Mouse (Mus musculus) CD4-positive, CD25-positive, alpha-beta regulatory T cell, adult 2 months (primary cell): Measurements from ENCODE around the gene Nr4a3.
A peak's percentile ranks its signal among the peaks of the same experiment; 100 is the strongest.

Source experiments
- DNase-seq: peaks from one replicate; pipeline ENCODE4 v3.0.0-alpha.2; 2012; ENCODE audit warnings: low read depth, low spot score

Nr4a3 gene

GRCm38 (mm10) chr4:48044491-48045211, at the start of gene Nr4a3:
Gene Nr4a3 (plus strand): TSS chr4:48045153.
- peak; percentile 97 for DNase-seq

DNA sequence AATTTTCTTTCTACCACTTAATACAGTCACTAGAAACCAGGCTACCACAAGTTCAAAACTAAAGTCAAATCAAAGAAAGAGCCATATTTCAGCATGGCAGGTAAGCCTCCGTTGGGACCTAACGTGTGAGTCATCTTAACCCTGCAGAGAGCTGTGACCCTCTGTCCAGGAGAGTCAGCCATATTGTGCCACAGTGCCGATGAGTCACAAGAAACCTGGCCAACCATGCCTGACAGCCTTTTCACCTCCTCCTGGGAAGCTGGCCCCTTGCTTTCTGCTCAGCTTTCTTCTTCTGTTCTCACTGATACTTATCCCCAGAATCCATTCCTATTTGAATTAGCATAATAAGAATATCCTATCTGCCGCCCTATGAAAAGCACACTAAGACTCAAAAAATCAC, 42.0 kb upstream of the Nr4a3 start:
- DNase-seq, result no peak

- DNase-seq, result no peak
Measured at GRCm38 (mm10) chr4:48003456-48003855, 41.5 kb upstream of the Nr4a3 start.

GRCm38 (mm10) chr4:48006355-48006754, 38.6 kb upstream of the Nr4a3 start:
- DNase-seq, result no peak

- DNase-seq, result peak; percentile 80
Measured at GRCm38 (mm10) chr4:48012209-48012608, 32.7 kb upstream of the Nr4a3 start.

DNA sequence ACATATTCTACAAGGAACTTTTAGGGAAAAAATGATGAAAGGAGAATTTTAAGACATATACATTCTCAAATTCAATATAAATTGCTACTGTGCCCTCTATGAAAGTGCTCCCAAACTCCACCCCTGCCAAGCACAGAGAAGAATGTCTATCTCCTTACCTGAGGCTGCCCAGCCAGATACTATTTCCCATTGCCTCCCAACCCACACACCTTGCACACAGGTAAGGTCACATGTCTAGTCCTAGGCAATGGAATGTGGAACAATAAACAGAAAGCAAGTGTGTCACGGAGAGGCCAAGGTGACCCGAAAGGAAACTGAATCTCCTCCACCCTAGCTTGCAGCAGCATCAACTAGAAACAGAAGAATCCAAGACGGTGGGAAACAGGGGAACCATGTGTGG, 22.0 kb upstream of the Nr4a3 start:
- no peak for DNase-seq

- DNase-seq, result peak; percentile 79
Measured at GRCm38 (mm10) chr4:48029652-48030051, 15.3 kb upstream of the Nr4a3 start.

GRCm38 (mm10) chr4:48034287-48034686, 10.7 kb upstream of the Nr4a3 start:
- DNase-seq, result peak; percentile 59

DNA sequence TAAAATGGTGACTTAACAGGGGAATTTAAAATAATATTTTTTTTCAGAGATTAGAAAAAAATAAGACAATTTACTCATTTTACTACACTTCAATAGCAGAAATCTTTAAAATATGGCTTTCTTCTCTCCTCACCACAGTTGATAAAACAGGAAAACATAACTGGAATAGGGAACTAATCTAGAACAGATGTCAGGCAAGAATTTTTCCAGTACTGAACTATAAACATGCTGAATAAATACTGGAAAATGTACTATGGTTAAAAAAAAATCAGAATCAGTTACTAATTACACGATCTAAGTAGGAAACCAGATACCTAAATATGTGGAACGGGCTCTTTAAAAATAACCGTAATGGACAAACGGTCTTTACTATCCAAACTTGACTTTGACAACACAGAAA, 7.3 kb upstream of the Nr4a3 start:
- no peak for DNase-seq

DNA sequence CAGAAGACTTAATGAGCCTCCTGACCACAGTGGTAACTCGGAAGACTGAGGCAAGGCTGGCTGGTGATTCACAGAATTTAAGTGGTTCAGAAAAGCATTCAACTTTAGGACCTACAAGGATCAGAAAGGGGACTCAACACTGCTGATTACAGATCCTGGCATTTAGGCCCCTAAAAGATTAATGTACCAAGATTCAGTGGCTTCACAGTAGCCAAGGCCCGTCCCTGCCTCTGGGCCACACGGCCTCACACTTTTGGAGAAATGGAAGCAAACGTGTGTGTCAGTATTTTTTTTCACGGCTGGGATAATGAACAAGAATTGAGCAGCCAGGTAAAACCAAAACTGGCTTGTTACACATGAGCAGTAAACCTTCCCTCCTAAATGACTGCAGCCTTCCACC, 6.1 kb upstream of the Nr4a3 start:
- DNase-seq, result no peak

DNA sequence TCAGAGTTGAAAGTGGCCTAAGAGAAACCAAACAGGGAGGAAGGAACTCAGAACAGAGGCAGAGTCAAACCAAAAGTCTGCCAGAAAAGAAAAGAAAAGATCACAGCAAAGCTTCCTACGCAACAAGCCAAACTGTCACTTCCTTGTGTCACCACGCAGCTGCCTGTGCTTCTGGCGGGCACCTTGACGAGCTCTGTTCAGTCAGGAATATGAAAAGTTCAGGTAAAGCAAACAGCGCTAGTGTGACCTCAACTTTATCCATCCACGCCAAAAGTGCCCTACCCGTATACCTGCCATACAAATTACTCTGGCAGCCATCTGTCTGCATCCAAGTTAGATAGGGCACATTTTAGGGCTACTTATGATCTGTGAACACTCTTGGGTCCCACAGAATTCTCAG, 5.2 kb upstream of the Nr4a3 start:
- DNase-seq, result peak; percentile 82

GRCm38 (mm10) chr4:48042466-48042785, 2.5 kb upstream of the Nr4a3 start:
- no peak for DNase-seq

DNA sequence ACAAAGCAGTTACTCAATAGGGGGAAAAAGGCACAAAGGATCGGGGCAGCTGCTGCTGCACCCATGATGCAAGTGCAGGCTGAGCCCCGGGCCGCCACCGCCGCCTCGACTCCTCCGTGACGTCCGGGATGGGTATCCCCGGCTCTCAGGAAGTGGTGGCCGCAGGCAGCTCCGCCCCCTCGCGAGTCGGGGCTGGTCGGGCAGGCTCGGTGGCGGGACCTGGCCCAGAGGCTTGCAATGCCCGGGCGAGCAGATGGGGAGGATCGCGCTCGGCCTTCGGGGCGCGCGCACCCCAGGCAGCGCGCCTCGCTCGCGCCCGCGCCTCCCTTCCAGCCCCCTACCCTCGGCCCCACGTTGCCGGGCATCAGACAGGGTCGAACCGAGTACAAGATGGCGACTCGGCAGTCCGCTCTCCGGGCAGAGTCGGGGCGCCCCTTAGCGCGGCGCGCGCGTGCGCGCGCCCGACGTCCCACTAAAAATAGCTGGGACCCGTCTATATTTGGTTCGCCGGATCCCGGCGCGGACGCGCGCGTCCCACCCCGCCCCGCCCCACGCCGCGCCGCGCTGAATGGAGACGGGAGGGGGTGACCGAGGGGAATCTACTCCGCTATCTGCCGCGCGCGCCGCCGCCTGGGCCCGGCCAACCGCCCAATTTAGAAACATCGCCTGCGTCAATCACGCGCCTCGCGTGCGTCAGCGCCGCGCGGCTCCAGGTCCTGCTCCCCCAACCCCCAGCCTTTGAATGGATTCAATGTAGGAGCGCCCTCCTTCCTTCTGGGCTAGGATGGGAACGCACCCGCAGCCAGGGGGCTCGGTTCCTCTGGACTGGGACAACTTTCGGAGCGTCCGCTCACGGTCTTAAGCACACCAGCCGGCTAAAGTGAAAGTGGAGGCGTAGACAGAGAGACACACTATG, 1.9 kb upstream of the Nr4a3 start:
- DNase-seq, result peak; percentile 99

GRCm38 (mm10) chr4:48044141-48044490, 837 bp upstream of the Nr4a3 start:
- peak; percentile 64 for DNase-seq

DNA sequence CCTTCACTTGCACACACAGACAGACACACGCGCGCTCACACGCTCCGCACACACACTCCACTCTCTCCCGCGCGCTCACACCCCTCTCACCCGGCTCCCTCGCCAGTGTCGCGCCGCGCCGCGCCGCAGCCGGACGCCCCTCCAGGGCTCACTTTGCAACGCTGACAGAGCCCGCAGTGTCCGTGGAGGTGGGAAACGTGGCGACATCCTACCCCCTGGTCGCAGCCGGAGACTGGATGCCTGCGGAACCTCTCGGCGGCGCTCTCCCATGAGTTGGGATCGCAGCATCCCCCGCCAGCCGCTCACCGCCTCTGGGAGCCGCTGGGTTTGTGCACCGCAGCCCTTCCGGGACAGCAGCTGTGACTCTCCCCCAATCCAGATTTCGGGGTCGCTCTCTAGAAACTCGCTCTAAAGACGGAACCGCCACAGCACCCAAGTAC, 348 bp downstream of the Nr4a3 start:
- DNase-seq, result no peak

GRCm38 (mm10) chr4:48045721-48046460, 938 bp downstream of the Nr4a3 start:
- peak; percentile 78 for DNase-seq

DNA sequence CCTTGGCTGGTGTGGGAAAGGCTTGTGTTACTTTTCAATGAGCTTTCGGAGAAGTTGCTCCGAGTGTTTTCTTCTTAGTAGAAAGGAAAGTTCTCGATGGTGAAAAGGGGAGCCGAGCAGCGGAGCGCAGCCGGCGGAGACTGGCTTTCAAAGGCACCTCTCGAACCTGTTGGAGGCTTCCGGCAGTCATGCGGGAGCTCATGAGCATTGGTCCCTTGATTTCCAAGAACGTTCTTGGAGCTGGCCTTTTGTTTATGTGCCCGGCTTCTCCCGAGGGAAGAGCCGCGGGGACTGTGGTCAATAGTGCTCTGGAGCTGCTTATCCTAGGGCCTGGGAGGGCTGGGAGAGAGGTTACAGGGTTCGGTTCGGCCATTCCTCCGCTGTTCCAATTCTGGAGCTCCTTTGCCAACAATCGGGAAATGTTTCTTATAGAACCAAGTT, 1.5 kb downstream of the Nr4a3 start:
- peak; percentile 66 for DNase-seq

DNA sequence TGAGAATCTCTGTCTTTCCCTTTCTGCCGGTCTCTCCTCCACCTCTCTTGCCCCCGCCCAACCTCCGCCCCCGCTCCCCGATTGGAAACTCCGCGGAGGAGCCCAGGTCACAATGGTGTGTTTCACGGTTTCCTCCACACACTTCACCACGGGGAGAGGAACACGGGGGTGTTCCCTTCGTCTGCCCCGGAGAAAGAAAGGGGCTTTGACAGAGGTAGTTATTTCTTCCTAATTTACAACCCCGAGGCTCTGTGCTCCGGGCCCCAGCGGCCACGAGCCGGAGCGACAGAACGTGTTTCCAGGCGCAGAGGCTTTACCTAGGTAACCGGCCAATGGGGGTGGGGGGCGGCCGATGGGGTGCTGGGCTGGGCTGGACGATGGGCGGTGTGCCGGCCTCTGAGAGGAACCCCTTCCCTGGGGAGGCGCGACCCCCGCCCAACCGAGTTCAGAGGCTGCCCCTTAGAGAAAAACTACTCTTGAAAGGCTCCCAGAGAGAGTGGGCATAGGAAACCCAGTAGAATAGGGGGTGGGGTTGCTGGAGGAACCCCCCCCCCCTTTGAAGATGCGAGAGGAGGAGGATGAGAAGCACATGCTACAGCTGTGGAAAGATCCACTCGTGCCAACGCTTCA, 2.3 kb downstream of the Nr4a3 start:
- DNase-seq, result peak; percentile 83

GRCm38 (mm10) chr4:48047766-48048371, 2.9 kb downstream of the Nr4a3 start:
- DNase-seq, result peak; percentile 71

GRCm38 (mm10) chr4:48048456-48049315, 3.7 kb downstream of the Nr4a3 start:
- DNase-seq, result peak; percentile 49
